Mouse (Mus musculus) mouse trophoblast stem cell (cell line): ENCODE measurements around the gene Selplg.

Source experiments
- in situ Hi-C, 2 experiments: fragments of 300-500 bp; cut with MseI, MboI; formaldehyde crosslinking; loops; 2 replicates in 1 of 2; 3 replicates in 1 of 2; pipeline ENCODE4 v1.15.1; 2025

Gene Selplg

DNA sequence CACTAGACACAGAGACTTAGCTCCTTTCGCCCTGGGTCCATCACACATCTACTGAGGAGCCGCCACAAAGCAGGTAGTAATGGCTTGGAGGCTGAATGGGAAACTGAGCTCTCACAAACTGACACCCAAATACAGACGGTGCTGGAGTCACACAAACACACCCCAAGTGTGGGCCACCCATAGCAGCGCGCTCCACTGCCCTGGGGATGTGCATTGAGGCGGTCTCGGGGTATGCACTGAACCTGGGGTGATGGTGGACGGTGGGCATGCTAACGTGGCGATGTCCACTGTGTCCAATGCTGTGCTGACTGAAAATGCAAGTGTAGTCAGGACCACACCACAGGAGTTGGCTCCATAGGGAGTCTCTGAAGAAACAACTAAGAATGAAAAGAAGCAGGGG lies 22.7 kb upstream of the Selplg start:
- in situ Hi-C loops, result loop anchor here in 1 of 2 experiments (10.0 kb wide), 1 partner anchor 80 kb away; no protein-coding TSS in a partner anchor

DNA sequence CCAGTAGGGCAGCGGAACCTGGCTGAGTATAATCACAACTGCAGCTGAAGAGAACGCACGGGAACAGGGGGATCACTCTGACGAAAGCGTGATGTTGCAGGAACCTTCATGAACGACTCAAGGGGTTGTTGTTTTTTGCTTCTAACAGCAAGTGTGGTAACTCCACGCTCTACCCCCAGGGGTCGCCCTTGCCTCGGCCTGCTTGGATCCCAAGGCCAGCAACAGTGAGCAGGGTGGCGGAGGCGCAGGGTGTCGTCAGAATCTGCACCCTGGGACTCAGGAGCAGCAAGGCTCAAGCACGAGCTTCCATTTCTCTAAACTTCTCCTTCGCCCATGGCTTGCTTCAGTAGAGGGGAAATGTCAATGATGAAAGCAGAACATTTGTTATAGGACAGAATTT lies 22.1 kb upstream of the Selplg start:
- in situ Hi-C loops, result loop anchor here in 1 of 2 experiments (10.0 kb wide), 1 partner anchor 80 kb away; no protein-coding TSS in a partner anchor

DNA sequence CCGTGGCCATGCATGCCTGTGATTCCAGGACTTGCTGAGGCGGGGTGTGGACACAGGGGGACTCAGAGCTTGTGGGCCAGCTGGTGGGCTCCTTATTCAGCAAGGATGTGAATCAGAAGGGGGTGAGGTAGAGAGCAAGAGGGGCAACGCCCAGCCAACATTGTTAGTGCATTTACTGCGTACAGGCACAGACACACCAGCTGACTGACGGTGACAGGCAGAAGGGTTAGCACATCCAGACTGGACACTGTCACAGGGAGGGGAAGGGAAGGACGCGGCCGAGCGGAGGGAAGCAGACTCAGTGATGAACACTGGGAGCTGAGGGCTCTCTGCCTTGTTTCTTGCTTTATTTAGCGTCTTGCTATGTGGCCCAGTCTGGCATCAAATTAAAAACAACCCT lies 21.1 kb upstream of the Selplg start:
- in situ Hi-C loops, result loop anchor here in 1 of 2 experiments (10.0 kb wide), 1 partner anchor 81 kb away; no protein-coding TSS in a partner anchor

DNA sequence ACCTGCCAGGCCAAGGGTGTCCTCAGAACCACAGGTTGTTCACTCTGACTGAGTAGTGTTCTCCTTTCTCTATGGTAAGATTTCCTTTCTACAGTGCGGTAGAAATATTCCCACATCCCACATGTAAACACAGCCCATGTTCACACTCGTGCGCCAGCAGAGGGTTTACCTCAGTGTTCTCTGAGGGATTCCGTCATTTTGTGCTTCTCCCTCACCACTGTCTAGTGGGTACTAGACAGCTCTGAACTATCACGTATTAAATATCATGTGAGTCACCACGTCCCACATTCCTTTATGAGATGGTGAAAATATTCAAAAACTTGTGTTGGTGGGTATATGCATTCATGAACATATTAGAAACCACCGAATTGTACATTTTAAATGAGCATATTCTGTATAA lies 20.0 kb upstream of the Selplg start:
- in situ Hi-C loops, result loop anchor here in 1 of 2 experiments (10.0 kb wide), 1 partner anchor 82 kb away; no protein-coding TSS in a partner anchor

DNA sequence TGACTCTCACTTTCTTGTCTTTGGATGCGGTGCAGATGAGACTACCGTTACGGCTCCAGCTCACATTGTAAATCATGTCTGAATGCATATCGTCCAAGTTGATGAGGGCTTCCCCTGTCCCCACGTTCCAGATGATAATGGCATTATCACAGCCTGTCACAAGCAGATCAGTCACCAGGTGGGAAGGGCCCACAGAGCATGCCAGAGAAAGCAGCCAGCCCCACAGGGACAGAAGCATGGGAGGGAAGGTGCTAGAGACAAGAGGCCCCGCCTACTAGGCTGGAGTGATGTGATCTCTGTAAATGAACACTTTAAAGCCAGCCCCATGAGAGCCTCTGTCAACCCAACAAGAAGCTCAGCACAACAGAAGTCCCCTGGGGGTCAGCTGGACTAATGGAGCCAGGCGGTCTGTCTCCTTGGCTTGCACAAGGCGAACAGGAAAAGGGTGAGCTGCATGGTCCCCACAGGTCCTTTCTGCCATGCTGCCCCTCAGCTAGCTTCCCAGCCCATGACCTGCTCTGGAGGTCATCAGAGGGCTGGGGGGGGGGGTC lies 18.3 kb upstream of the Selplg start:
- in situ Hi-C loops, result loop anchor here in 1 of 2 experiments (10.0 kb wide), 1 partner anchor 84 kb away; no protein-coding TSS in a partner anchor

DNA sequence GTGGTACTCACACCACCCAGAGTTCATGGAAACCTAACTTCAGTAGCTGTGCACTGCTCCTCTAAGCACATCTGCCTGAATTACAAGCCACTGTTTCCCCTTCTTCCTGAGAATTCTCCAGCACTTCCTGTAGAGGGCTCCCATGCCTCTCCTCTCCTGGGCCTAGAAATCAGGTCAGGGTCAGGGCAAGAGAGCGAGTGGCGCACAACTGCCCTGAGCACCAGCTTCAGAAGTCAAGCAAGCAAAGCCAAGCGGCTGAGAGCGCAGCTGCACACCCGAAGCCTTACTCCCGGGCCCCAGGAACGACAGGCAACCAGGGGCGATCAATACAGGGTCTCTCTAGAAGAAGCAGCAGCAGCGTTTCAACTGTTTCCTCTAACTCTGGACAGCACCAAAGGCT lies 15.2 kb upstream of the Selplg start:
- in situ Hi-C loops, result no loop called here

DNA sequence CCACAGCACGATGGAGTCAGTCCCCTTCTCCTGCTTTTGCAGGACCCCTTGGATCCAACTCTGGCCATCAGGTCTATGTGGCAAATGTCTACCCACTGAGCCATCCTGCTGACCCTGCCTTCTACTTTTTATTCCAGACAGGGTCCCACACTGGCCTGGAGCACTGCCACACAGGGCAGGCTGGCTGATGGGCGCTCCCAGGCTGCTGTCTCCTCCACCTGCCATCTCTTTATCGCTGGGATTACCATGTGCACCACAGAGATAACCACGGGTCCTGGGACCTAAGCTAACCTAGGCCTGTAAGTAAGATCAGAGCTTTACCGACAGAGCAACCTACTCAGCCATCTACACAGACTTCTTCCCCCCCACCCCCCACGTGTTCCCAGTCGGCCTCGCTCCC lies 14.2 kb upstream of the Selplg start:
- in situ Hi-C loops, result no loop called here

DNA sequence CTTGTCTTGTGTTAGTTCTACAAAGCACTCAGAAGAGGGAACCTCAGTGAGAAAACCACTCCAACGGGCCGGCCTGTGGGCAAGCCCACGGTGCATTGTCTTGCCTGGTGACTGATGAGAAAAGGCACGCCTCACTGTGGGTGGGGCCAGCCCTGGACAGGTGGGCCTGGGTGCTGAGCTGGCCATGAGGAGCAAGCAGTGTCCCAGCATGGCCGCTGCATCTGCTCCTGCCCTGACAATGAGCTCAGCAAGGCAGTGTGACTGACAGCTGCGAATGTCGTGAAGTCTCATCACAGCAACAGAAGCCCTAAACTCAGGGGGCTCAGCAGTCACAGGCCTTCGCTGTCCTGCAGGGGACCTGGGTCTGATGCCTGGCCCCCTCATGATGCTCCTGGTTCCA lies 13.2 kb upstream of the Selplg start:
- in situ Hi-C loops, result no loop called here

DNA sequence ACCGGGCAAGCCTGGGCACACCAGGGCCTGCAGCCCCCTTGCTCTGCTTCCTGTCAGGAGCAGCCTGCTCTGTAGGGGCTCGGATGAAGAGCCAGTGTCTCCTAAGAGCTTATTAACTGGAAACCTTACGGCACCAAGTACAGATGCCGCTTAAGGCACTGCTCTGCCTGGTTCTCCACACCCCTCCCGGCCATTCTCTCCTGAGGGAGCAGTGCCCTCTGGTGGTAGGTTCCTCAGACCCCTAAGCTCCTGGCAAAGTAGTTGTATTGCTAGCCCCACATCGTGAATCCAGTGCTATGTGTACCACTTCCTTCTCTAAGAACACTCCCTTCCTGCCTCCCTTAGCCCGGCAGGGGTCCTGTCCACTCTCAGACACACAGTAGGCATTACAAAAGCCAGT lies 12.3 kb upstream of the Selplg start:
- in situ Hi-C loops, result no loop called here

DNA sequence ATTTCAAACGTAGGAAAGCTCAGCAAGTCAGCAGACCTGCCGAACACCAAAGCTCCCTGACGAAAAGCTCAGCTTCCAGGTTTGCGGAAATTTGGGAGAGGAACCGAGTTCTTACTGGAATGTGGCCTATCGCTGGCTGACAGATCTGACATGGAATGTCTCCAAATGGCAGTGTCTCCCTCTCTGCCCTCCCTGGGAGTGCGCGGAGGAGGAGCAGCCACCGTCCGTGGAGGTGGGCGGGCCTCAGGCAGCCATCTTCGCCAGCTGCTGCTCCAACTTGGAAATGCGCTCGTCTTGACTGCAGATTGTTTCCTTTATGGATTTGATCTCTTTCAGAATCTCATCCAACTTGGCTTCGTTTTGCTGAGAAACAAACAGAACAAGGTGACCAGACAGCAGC lies 11.7 kb upstream of the Selplg start:
- in situ Hi-C loops, result no loop called here

DNA sequence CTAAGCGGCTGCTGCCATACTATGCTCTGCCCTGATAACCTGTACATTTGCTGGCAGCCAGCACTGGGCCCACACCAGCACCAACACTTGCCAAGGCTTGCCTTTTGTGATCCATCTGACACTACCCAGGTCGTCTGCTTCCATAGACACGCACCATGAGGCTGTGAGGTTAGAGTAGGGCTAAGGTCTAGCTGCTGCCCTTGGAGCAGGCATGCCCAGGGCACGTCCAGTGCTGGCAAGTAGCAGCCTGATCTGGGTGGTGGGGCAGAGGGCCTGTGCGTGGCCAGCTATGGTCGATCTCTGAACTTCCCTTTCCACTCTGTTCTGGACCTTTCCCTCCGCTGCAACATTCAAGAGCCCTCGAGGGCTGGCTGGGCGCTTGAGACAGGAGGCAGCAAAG lies 10.5 kb upstream of the Selplg start:
- in situ Hi-C loops, result no loop called here

DNA sequence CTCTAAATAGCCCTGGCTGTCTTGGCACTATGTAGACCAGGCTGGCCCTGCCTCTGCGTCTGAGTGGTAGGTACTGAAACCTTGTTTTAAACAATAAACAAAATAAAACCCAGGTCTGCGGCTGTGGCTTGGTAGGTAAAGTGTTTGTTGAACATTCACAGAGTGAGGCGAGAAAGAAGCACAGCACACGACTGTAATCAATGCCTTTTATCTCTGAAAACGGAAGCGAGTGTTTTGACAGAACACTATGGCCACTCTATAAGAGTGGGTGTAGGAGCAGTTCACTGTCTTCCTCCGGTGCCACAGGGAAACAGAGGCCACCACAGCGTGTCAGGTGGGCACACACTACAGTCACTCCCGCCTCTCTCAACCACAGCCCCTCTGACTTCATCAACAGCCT lies 9.8 kb upstream of the Selplg start:
- in situ Hi-C loops, result no loop called here

DNA sequence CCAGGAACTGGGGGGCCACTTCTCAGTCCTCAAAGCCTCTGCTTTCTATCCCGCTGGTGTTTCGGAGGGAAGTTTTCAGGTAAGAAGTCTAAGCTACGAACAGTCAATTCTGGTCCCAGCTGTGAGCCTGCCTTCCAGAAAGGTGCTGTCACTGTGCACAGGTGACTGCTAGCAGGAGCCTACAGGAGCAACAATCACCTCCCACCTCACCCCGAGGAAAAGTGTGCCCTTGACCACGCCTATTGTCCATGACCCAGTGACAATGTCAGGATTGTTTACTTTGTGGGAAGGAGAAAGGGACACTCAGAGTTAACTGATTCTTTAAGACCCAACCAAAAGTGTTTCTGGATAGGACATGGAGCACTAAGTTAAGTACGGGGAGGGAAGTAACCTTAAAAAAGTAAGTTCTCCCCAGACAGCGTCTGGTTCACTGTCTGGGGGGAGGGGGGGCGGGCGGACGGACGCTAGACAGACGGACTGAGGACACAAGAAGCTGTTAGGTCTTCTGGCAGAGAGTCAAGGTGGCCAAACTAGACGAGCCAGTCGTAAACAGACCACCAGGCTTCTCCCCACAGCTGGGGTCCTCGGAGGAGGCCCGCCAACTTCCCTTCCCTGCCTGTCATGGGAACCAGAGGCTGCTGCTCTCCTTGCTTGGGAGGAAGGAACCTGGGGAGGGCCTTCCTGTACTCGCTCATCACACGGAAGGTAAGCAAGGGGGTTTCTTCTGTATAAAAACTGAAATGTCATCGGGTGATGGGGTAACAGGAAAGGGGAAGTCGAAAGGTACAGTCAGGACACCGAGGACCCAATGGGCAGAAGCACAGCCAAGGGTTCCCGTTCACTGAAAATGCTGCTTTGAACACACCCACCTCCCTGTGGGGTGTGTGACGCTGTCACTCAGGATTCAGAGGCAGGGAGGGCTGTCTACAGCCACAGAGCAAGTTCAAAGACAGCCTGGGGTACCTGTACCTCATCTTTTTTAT lies 9.1 kb upstream of the Selplg start:
- in situ Hi-C loops, result no loop called here

DNA sequence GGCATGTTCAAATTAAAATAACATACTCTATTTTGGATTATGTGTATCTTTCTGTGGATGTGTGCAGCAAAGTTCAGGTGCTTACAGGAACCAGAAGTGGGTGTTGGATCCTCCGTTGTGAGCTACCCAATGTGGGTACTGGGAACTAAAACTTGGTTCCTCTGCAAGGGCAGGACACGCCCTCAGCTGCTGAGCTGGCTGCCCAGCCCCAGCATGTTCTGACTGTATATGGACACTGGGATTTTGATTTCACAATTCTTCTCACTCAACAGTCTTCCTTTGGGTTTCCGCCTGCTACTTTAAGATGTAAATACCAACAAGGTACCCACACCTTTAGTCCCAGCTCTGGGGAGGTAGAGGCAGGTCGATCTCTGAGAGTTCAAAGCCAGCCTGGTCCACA lies 8.0 kb upstream of the Selplg start:
- in situ Hi-C loops, result no loop called here

DNA sequence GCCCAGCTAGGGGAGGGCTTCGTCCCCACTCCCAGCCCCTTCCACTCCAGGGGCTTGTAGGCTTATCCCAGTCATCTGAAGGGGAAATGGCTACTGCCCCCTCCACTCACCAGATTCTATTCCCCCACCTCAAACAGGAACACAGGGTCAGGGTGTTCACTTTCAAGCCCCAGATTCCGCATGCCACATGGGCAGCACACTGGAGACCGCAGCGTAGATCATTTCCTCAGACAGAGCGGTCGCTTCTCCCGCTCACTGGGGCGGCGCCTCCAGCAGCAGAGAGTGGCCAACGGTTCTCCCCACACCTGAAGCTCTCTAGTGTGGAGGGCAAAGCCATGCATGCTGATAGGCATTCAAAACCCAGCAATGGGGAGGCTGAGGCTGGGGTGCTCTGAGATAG lies 4.5 kb upstream of the Selplg start:
- in situ Hi-C loops, result no loop called here

DNA sequence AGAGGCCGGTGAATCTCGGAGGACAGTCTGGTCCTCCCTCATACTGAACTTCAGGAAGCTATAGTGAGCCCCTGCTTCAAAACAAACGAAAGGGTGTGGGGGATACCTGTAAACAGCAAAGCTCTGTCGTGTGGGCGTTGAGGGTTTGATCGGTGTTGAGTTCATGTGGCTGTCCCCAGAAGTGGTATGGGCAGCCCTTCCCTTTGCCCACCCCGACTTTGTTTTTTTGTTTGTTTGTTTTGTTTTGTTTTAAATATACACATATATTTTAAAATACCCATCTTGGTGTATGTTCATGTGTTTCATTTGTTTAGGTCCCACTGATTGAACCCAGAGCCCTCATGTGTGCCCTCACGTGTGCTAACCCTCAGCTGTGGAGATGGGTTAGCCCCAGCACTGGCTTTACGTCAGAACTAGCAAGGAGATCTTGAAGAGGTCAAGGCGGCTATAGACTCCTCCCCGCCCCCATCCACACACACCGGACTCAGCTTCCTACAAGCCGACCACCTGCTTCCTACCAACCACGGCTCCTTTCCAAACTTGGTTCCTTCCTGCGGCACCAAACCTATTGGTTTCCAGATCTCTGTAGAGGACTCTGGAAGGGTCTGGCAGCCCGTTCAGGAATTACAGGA lies 988 bp upstream of the Selplg start:
- in situ Hi-C loops, result no loop called here

DNA sequence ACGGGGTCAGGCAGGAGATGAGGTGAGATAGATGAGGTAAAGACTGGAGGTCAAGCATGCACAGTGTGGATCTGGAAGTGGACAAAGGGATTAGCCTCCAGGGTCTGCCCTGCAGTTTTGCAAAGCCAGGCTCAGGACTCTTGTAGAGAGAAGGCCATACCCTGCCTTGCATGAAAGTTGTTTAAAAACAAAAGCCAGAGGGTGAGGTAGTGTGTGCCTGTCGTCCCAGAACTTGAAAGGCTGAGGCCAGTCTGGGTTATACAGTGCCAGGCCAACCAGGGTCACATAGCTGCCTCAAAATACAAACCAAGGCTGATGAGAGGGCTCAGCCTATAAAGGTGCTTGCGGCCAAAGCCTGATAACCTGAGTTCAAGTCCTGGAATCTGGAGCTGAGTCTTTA lies 703 bp downstream of the Selplg start:
- in situ Hi-C loops, result no loop called here

DNA sequence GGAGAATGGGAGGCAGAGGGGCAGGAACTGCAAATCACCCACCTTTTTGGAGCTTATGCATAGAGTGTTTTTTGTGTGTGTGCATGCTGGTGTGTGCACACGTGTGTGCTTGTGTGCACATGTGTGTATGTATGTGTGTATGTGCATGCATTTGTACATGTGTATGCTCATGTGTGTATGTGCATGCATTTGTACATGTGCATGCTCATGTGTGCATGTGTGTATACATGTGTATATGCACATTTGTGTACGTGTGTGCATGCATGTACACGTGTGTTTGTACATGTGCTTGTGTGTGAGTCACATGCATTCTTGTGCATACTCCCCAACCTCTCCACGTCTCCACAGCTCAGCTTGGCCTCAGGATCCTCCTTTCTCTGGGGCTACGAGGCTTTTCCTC lies 1.6 kb downstream of the Selplg start:
- in situ Hi-C loops, result no loop called here

DNA sequence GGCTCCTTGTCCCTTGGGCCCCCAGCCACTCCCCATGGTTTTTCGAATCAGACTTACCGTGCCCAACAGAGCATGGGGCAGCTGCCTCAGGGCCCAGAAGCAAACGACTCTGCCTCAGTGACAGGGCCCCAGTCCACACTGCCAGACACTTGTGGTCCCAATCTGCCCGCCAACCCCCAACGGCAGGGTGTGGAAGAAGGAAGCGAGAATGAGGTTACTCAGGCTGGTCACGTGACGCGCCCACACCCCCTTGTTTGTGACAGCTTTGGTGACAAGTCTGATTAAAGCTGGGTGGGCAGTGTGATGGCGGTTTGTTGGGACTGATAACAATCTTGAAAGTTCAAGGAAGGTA lies 2.2 kb downstream of the Selplg start:
- in situ Hi-C loops, result no loop called here

DNA sequence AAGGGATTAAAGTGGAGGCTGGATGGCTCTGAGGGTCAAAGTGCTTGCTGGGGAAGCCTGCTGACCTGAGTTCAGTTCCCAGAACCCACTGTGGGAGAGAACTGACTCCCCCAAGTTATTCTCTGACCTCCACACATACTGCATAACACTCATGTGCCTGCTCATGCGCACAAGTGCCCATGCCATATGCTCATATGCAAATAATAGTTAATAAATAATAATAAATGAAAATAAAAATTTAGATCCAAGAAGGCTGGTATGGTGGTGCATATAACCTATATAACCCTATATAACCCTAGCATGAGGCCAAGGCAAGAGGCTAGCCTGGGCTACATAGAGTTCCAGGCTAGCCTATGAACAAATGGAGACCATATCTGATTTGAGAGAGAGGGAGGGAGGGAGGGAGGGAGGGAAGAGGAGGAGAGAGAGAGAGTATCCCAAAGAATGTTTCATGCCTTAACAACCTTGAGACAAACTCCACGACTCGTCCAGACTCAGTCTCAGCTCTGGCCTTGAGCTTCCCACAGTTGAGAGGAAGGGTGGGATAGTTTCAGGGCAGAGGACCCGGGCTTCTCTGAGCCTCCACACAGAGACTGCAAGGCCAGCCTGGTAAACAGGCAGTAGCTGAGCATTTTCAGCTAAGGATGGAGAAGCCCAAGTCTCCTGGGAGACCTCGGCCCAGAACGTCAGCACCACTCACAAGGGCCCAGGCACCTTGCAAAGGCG lies 2.7 kb downstream of the Selplg start:
- in situ Hi-C loops, result no loop called here

DNA sequence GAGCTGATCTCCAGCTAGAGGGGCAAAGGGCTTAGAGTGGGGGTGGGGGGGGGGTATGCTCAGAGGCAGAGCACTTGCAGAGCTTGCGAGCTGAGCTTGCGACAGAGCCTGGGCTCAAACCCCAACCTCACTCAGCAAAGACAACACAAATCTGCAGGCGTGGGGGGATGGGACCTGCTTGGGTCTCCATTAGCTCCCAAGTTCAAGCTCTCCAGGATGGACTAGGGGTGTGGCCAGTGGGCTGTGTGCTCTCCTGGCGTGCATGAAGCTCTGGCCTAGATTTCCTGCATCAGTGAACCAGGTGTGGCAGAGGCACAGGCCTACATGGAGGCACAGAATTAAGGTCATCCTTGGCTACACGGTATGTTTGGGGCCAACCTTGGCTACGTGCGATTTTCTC lies 4.0 kb downstream of the Selplg start:
- in situ Hi-C loops, result no loop called here

DNA sequence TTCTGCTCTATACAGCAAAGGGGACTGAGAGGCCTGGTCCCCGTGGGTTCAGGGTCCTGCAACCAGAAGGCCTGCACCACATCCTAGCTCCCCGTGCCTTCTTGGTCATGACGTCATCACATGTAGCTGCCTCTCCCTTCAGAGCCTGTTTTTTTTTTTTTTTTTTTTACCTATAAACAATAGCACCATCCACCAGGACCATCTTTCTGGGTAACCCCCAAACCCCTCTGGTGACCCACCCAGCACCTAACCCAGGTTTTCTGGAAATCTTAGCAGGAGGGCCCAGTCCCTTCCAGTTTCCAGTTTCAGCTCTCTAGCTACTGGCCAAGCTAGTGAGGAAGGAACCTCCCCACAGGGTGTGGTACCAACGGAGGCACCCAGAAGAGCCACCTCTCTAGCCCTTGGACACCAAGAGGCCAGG lies 4.4 kb downstream of the Selplg start:
- in situ Hi-C loops, result no loop called here
